Mouse (Mus musculus): ENCODE measurements around the gene Olfr59. TPM values are rescaled to one million over a fixed set of nuclear protein-coding genes. Genes with fewer than 3 reads are reported as not detected.

Gene Olfr59
- not detected in 2 replicates for polyA plus RNA-seq (2015; fragmentation: Nextera tagmentation; extraction: Ambion mirVana)

GRCm38 (mm10) chr11:74283436-74283835, at the start of gene Olfr59:
Olfr59 (plus strand) TSS chr11:74283736.

GRCm38 (mm10) chr11:74259508-74259907, 24.0 kb upstream of the Olfr59 start, which contains the start of gene Olfr406:
Olfr406 (plus strand) TSS chr11:74259808.

GRCm38 (mm10) chr11:74337931-74338330, 54.4 kb downstream of the Olfr59 start, which contains the start of gene Olfr410:
Olfr410 (minus strand) TSS chr11:74338031.

Other genes with a start within 250 kb of the Olfr59 start
- not detected in 2 replicates for gene Olfr139, start 227.2 kb upstream of the Olfr59 start, polyA plus RNA-seq (2015; fragmentation: Nextera tagmentation; extraction: Ambion mirVana)
- gene Olfr399, start 227.1 kb upstream of the Olfr59 start, polyA plus RNA-seq (2015; fragmentation: Nextera tagmentation; extraction: Ambion mirVana): not detected in 2 replicates
- gene Zfp616, start 213.8 kb upstream of the Olfr59 start, polyA plus RNA-seq (2015; fragmentation: Nextera tagmentation; extraction: Ambion mirVana): not detected in 2 replicates
- not detected in 2 replicates for gene Olfr401, start 170.0 kb upstream of the Olfr59 start, polyA plus RNA-seq (2015; fragmentation: Nextera tagmentation; extraction: Ambion mirVana)
- gene Olfr402, start 130.2 kb upstream of the Olfr59 start, polyA plus RNA-seq (2015; fragmentation: Nextera tagmentation; extraction: Ambion mirVana): not detected in 2 replicates
- not detected in 2 replicates for gene Olfr403, start 97.5 kb upstream of the Olfr59 start, polyA plus RNA-seq (2015; fragmentation: Nextera tagmentation; extraction: Ambion mirVana)
- not detected in 2 replicates for gene Olfr43, start 72.4 kb upstream of the Olfr59 start, polyA plus RNA-seq (2015; fragmentation: Nextera tagmentation; extraction: Ambion mirVana)
- gene Olfr406, start 23.9 kb upstream of the Olfr59 start, polyA plus RNA-seq (2015; fragmentation: Nextera tagmentation; extraction: Ambion mirVana): not detected in 2 replicates
- gene Olfr410, start 54.3 kb downstream of the Olfr59 start, polyA plus RNA-seq (2015; fragmentation: Nextera tagmentation; extraction: Ambion mirVana): not detected in 2 replicates
- not detected in 2 replicates for gene Olfr411, start 68.9 kb downstream of the Olfr59 start, polyA plus RNA-seq (2015; fragmentation: Nextera tagmentation; extraction: Ambion mirVana)
- gene Olfr412, start 78.3 kb downstream of the Olfr59 start, polyA plus RNA-seq (2015; fragmentation: Nextera tagmentation; extraction: Ambion mirVana): not detected in 2 replicates

Measured in urinary bladder, postnatal 0 days (tissue).